Mouse (Mus musculus) intestine, embryonic 16.5 days (tissue): ENCODE measurements around the gene Aen. TPM values are rescaled to one million over a fixed set of nuclear protein-coding genes. Genes with fewer than 3 reads are reported as not detected.
A peak's percentile ranks its signal among the peaks of the same experiment; 100 is the strongest.

Source experiments
- ATAC-seq: fragments of 200-750 bp; cut with Nextera tagmentation; 2 replicates; pipeline ENCODE4 v1.8.0; 2017; ENCODE audit warnings: moderate TSS enrichment, moderate library complexity
- H3K27ac ChIP-seq: fragments of 300-500 bp; sonication (generic); 2 replicates; pipeline ENCODE4 v1.5.1; 2014; ENCODE audit warnings: mild to moderate bottlenecking, low read length
- H3K27me3 ChIP-seq: fragments of 300-500 bp; sonication (generic); replicated peaks from 2 replicates; pipeline ENCODE4 v1.6.1; 2014; ENCODE audit warnings: low read length, control low read depth, mixed read lengths; ENCODE audit not compliant: control insufficient read depth, insufficient read depth
- H3K36me3 ChIP-seq: fragments of 300-500 bp; sonication (generic); 2 replicates; pipeline ENCODE4 v1.6.1; 2014; ENCODE audit warnings: low read length, control low read depth; ENCODE audit not compliant: control insufficient read depth, insufficient read depth
- H3K4me1 ChIP-seq: fragments of 300-500 bp; sonication (generic); 2 replicates; pipeline ENCODE4 v1.6.1; 2014; ENCODE audit warnings: low read length, control low read depth, mixed read lengths; ENCODE audit not compliant: control insufficient read depth, insufficient read depth
- H3K4me2 ChIP-seq: fragments of 300-500 bp; sonication (generic); 2 replicates; pipeline ENCODE4 v1.6.1; 2014; ENCODE audit warnings: low read depth, low read length, control low read depth
- H3K4me3 ChIP-seq: fragments of 300-500 bp; sonication (generic); 2 replicates; pipeline ENCODE4 v1.5.1; 2014; ENCODE audit warnings: mild to moderate bottlenecking, low read length
- H3K9ac ChIP-seq: fragments of 300-500 bp; sonication (generic); 2 replicates; pipeline ENCODE4 v1.6.1; 2014; ENCODE audit warnings: low read depth, low read length
- H3K9me3 ChIP-seq: fragments of 300-500 bp; sonication (generic); 2 replicates; pipeline ENCODE4 v1.6.1; 2016; ENCODE audit warnings: low read length, control low read depth; ENCODE audit not compliant: control insufficient read depth
- whole genome bisulfite sequencing: fragments of 180-500 bp; shearing (Covaris S2); extraction: QIAGEN DNeasy Blood & Tissue Kit; methylation state at CpG from one replicate; pipeline ENCODE4 v1.1.7; 2014; 5-methylcytosine and 5-hydroxymethylcytosine counted together
- microRNA-seq: library from miRNA; unstranded; fragments of <30 nt; microRNA quantifications from one replicate; pipeline ENCODE4, GENCODE M21; 2016
- polyA plus RNA-seq: library from polyadenylated mRNA; unstranded; fragments of >200 nt; fragmentation: Nextera tagmentation; extraction: Ambion mirVana; gene quantifications from 2 replicates; pipeline ENCODE4 v1.2.1, GENCODE M21; 2015

Aen gene
- polyA plus RNA-seq, 1 experiment from 2014 or later = 33.5 TPM

- WGBS = 22% methylated on average over 11 of the region's 11 CpGs
- Histone ChIP-seq H3K9ac (no peak overlapping the region), H3K36me3 (no peaks in the 10 kb centered on the region), H3K4me2 (no peak overlapping the region), H3K4me1 (no peaks in the 10 kb centered on the region), H3K9me3 (no peaks in the 10 kb centered on the region), H3K4me3 (no peak overlapping the region), H3K27ac (no peak overlapping the region), H3K27me3 (no peaks in the 10 kb centered on the region)
- no peak for ATAC-seq
These were observed 58.4 kb downstream of the Aen start for GRCm38 (mm10) chr7:78953886-78954572.

DNA sequence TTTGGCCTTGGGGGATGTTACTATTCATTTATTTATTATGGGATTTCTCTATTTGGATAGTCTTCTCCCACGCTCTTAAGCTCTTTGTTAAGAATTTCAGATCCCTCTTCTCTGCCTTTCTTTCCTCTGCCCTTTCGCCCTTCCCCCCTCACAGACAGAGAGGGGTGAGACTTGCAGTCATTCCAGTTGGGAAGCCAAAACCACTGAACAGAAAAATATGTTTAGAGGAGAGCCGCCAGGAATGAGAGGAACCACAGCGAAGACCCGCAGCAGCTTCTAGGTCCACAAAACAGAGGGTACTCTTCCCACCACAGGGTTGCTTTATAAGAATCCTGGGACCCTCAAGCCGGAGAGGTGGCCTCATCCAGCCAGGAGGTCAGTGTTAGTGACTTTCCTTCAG lies 59.0 kb downstream of the Aen start:
- WGBS = 71% methylated on average over 6 of the region's 6 CpGs

DNA sequence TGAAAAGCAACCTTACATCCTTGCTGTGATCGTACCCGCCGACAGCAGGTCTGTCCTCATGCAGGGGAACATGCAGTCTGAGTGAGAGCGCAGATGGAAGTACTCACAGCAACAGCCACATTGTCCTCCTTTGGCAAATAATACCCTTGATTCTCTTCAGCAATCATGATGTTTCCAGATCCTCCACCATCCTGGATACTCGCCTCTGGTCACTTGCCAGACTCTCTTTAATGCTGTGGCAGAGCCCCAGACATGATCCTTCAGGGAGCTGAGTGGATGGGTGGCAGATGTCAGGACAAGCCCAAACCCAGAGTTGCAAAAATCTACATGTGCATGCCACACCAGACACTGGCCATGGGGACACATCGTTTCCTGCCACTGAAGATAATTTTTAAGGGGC lies 59.4 kb downstream of the Aen start:
- no peaks in the 10 kb centered on the region for H3K9me3 ChIP-seq
- 86% methylated on average over 6 of the region's 6 CpGs for WGBS
- H3K9ac ChIP-seq = no peak overlapping the region
- ATAC-seq = no peak
- H3K4me2 ChIP-seq = no peak overlapping the region
- H3K4me1 ChIP-seq = no peaks in the 10 kb centered on the region
- H3K36me3 ChIP-seq = no peaks in the 10 kb centered on the region
- no peak overlapping the region for H3K4me3 ChIP-seq
- H3K27ac ChIP-seq = no peak overlapping the region
- no peaks in the 10 kb centered on the region for H3K27me3 ChIP-seq

More for the DNA sequence above, 59.0 kb downstream of the Aen start:
- Histone ChIP-seq H3K4me2 (no peak overlapping the region), H3K27ac (no peak overlapping the region), H3K36me3 (no peaks in the 10 kb centered on the region), H3K4me1 (no peaks in the 10 kb centered on the region), H3K27me3 (no peaks in the 10 kb centered on the region), H3K4me3 (no peak overlapping the region), H3K9ac (no peak overlapping the region), H3K9me3 (no peaks in the 10 kb centered on the region)
- no peak for ATAC-seq

DNA sequence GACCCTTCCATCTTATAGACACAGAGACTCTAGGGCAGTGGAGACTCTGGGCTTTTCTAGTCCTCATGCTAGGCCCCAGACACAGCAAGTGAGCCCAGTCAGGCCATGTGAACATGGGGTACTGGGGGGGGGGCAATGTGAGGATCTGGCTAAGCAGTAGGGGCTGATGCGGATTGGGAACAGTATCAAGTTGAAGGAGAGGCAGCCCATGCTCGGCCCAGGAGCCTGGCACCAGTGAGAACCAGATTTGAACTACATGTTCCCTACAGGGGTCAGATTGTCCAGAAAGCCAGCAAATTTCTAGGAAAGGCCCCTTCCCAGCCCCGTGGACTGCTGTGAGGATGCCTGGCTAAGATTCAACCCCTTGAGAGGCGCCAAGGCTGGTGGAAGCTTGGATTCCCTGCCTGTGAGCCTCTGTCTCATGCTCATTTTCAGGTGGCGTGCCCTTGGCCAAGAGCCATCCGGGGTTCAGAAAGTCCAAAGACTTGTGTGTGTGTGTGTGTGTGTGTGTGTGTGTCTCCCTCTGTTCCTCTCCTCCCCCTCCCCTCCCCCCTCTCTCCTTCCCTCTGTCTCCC lies 62.9 kb downstream of the Aen start:
- Histone ChIP-seq H3K4me1 (no peaks in the 10 kb centered on the region), H3K27me3 (no peaks in the 10 kb centered on the region), H3K4me2 (no peak overlapping the region), H3K9me3 (no peaks in the 10 kb centered on the region), H3K27ac (no peak overlapping the region), H3K4me3 (no peak overlapping the region), H3K36me3 (no peaks in the 10 kb centered on the region), H3K9ac (no peak overlapping the region)
- ATAC-seq = no peak
- 68% methylated on average over 6 of the region's 6 CpGs for WGBS

Small RNA genes lying within 50 kb of the gene (microRNA-seq; reads per million reads assigned to microRNA genes)
- 33.9 reads per million, percentile 35 among the genes with 10 or more reads in this experiment for gene Mir7-2

Other genes with a start within 250 kb of the Aen start
- gene Ntrk3, start 157.8 kb upstream of the Aen start, polyA plus RNA-seq = 2.1 and 3.2 TPM in 2 replicates
- gene Mrps11, start 112.7 kb upstream of the Aen start, polyA plus RNA-seq = 57.1 and 66.9 TPM in 2 replicates
- 84.9 and 90.5 TPM in 2 replicates for gene Mrpl46, start 112.3 kb upstream of the Aen start, polyA plus RNA-seq
- 11.9 and 15.2 TPM in 2 replicates for gene Det1, start 48.6 kb upstream of the Aen start, polyA plus RNA-seq
- 4.3 and 6.8 TPM in 2 replicates for gene Isg20, start 17.6 kb downstream of the Aen start, polyA plus RNA-seq
- 0.15 and 0.28 TPM in 2 replicates for gene Acan, start 157.6 kb downstream of the Aen start, polyA plus RNA-seq
- 1.7 and 1.9 TPM in 2 replicates for gene Hapln3, start 235.2 kb downstream of the Aen start, polyA plus RNA-seq